Mouse (Mus musculus) CD4-positive, CD25-positive, alpha-beta regulatory T cell (primary cell): ENCODE data around the gene Ino80. TPM values are rescaled to one million over a fixed set of nuclear protein-coding genes. Genes with fewer than 3 reads are reported as not detected.

Experiments
- polyA plus RNA-seq: library from polyadenylated mRNA; unstranded; fragments of 100-300 nt; shearing (Covaris generic); gene quantifications from one replicate; pipeline ENCODE4 v1.2.1, GENCODE M21; 2017

Gene Ino80
- 5.5 TPM for polyA plus RNA-seq

GRCm38 (mm10) chr2:119477571-119478396 is at the start of gene Ino80:
Gene Ino80, minus strand, starts transcription at chr2:119477687.

GRCm38 (mm10) chr2:119350555-119351486 is 126.7 kb downstream of the Ino80 start, which contains the start of gene Chac1:
Gene Chac1, plus strand, starts transcription at chr2:119351229.

DNA sequence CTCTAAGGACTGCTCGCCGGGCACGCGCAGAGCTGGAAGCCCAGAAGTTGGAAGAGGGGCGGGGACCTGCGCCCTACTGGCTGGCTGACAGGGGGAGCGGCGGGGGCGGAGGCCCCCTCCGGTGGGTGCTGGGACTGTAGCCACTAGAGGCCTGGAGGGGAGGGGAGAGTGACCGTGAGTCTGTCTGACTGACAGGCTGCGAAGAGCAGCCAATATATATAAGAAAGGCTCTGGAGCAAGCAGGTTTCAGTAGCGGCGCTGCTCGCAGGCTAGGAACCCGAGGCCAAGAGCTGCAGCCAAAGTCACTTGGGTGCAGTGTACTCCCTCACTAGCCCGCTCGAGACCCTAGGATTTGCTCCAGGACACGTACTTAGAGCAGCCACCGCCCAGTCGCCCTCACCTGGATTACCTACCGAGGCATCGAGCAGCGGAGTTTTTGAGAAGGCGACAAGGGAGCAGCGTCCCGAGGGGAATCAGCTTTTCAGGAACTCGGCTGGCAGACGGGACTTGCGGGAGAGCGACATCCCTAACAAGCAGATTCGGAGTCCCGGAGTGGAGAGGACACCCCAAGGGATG is 151.8 kb downstream of the Ino80 start, which contains the start of gene Dll4:
Gene Dll4 (plus strand): TSS at position 217 of the 576 bp plus-strand sequence.

Other genes starting within 250 kb of the Ino80 start
- gene Ppp1r14d, start 247.8 kb downstream of the Ino80 start, polyA plus RNA-seq: not detected
- gene Spint1, start 240.3 kb downstream of the Ino80 start, polyA plus RNA-seq: 0.29 TPM
- 0.20 TPM for gene Rhov, start 206.4 kb downstream of the Ino80 start, polyA plus RNA-seq
- gene Vps18, start 188.9 kb downstream of the Ino80 start, polyA plus RNA-seq: 13.7 TPM
- not detected for gene Dll4, start 151.9 kb downstream of the Ino80 start, polyA plus RNA-seq
- gene Chac1, start 126.5 kb downstream of the Ino80 start, polyA plus RNA-seq: not detected
- 0.25 TPM for gene Exd1, start 69.9 kb upstream of the Ino80 start, polyA plus RNA-seq
- 68.0 TPM for gene Chp1, start 70.0 kb upstream of the Ino80 start, polyA plus RNA-seq
- gene Nusap1, start 140.6 kb upstream of the Ino80 start, polyA plus RNA-seq: 3.2 TPM
- gene Oip5, start 140.8 kb upstream of the Ino80 start, polyA plus RNA-seq: 2.5 TPM
- gene Ndufaf1, start 185.1 kb upstream of the Ino80 start, polyA plus RNA-seq: 36.6 TPM
- gene Rtf1, start 197.4 kb upstream of the Ino80 start, polyA plus RNA-seq: 63.9 TPM